Mouse (Mus musculus) kidney, postnatal 0 days (tissue): Measurements from ENCODE around the gene Ryr3. TPM values are rescaled to one million over a fixed set of nuclear protein-coding genes. Genes with fewer than 3 reads are reported as not detected.

Source experiments
- ATAC-seq: fragments of 200-750 bp; cut with Nextera tagmentation; replicated peaks from 2 replicates; pipeline ENCODE4 v1.8.0; 2017; ENCODE audit warnings: low read depth, moderate number of reproducible peaks, moderate TSS enrichment, moderate library complexity; ENCODE audit not compliant: low FRiP score
- DNase-seq: peaks from one replicate; pipeline ENCODE4 v3.0.0-alpha.2; 2016; ENCODE audit warnings: low spot score
- H3K27ac ChIP-seq: fragments of 300-500 bp; sonication (generic); 2 replicates; pipeline ENCODE4 v1.5.1; 2014; ENCODE audit warnings: mild to moderate bottlenecking
- H3K27me3 ChIP-seq: fragments of 300-500 bp; sonication (generic); 2 replicates; pipeline ENCODE4 v1.6.1; 2014; ENCODE audit warnings: low read length, mixed read lengths; ENCODE audit not compliant: insufficient read depth
- H3K36me3 ChIP-seq: fragments of 300-500 bp; sonication (generic); 2 replicates; pipeline ENCODE4 v1.6.1; 2014; ENCODE audit warnings: low read length, mixed read lengths; ENCODE audit not compliant: insufficient read depth
- H3K4me1 ChIP-seq: fragments of 300-500 bp; sonication (generic); replicated peaks from 2 replicates; pipeline ENCODE4 v1.6.1; 2014; ENCODE audit warnings: antibody characterized with exemption, low read length, mixed read lengths; ENCODE audit not compliant: insufficient read depth
- H3K4me2 ChIP-seq: fragments of 300-500 bp; sonication (generic); 2 replicates; pipeline ENCODE4 v1.6.1; 2014; ENCODE audit warnings: mild to moderate bottlenecking, low read length, moderate library complexity, mixed read lengths
- H3K4me3 ChIP-seq: fragments of 300-500 bp; sonication (generic); replicated peaks from 2 replicates; pipeline ENCODE4 v1.5.1; 2014; ENCODE audit warnings: low read depth, low read length
- H3K9ac ChIP-seq: fragments of 300-500 bp; sonication (generic); 2 replicates; pipeline ENCODE4 v1.6.1; 2014; ENCODE audit warnings: low read depth, low read length
- H3K9me3 ChIP-seq: fragments of 300-500 bp; sonication (generic); replicated peaks from 2 replicates; pipeline ENCODE4 v1.6.1; 2016; ENCODE audit warnings: low read length, inconsistent platforms, mixed read lengths
- CTCF ChIP-seq: IDR thresholded peaks from 2 replicates; pipeline ENCODE4 v1.5.1; 2016; ENCODE audit warnings: antibody characterized with exemption, low read depth, mild to moderate bottlenecking, moderate library complexity
- WGBS: fragments of 180-500 bp; shearing (Covaris S2); extraction: QIAGEN DNeasy Blood & Tissue Kit; methylation state at CpG from one replicate; pipeline ENCODE4 v1.1.7; 2014; 5-methylcytosine and 5-hydroxymethylcytosine counted together
- polyA plus RNA-seq: library from polyadenylated mRNA; unstranded; fragments of >200 nt; fragmentation: Nextera tagmentation; extraction: Ambion mirVana; gene quantifications from 2 replicates; pipeline ENCODE4 v1.2.1, GENCODE M21; 2015

Ryr3 gene
- polyA plus RNA-seq, 1 experiment from 2014 or later = 0.22 TPM

GRCm38 (mm10) chr2:112630669-112631068 is 586.2 kb downstream of the Ryr3 start:
- Histone ChIP-seq H3K4me3 (no peak overlapping the region), H3K4me2 (no peak overlapping the region), H3K27ac (no peak overlapping the region), H3K9ac (no peak overlapping the region), H3K9me3 (no peaks in the 10 kb centered on the region), H3K27me3 (no peaks in the 10 kb centered on the region), H3K4me1 (no peaks in the 10 kb centered on the region), H3K36me3 (no peaks in the 10 kb centered on the region)
- peak; percentile 46 for DNase-seq
- no peak for ATAC-seq
- WGBS = 40% methylated on average over 11 of the region's 11 CpGs
- TF ChIP-seq CTCF = no peak

GRCm38 (mm10) chr2:112625156-112625555 is 591.7 kb downstream of the Ryr3 start:
- 89% methylated on average over 3 of the region's 3 CpGs for WGBS
- Histone ChIP-seq H3K4me1 (no peaks in the 10 kb centered on the region), H3K27me3 (no peaks in the 10 kb centered on the region), H3K27ac (no peak overlapping the region), H3K9ac (no peak overlapping the region), H3K4me3 (no peak overlapping the region), H3K4me2 (no peak overlapping the region), H3K36me3 (no peaks in the 10 kb centered on the region), H3K9me3 (no peaks in the 10 kb centered on the region)
- no peak for TF ChIP-seq CTCF
- no peak for ATAC-seq
- DNase-seq = no peak

DNA sequence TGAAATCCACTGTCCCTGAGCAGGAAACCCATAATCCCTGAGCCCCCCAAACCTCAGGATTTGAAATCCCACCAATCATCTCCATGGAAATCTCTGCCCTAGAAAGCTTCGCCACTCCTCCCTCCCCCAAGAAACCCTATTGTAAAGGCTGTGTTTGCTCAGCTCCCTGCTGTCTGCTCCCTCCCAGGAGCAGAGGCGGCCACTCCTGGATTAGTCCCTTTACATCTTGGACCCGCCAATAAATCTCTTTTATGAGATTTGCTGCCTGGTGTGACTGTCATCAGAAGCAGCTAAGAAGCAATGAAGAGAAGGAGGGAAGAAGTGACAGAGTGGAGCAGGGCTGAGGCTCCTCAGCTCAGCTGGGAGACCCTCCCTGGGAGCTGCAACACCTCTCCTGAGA is 599.7 kb downstream of the Ryr3 start:
- Histone ChIP-seq H3K9ac (no peak overlapping the region), H3K4me1 (no peaks in the 10 kb centered on the region), H3K4me3 (no peak overlapping the region), H3K36me3 (no peaks in the 10 kb centered on the region), H3K4me2 (no peak overlapping the region), H3K27me3 (no peaks in the 10 kb centered on the region), H3K9me3 (no peaks in the 10 kb centered on the region), H3K27ac (no peak overlapping the region)
- 22% methylated on average over 3 of the region's 3 CpGs for WGBS
- no peak for TF ChIP-seq CTCF
- ATAC-seq = peak; percentile 40; the same call in 1 of the 2 replicates
- peak; percentile 36 for DNase-seq

DNA sequence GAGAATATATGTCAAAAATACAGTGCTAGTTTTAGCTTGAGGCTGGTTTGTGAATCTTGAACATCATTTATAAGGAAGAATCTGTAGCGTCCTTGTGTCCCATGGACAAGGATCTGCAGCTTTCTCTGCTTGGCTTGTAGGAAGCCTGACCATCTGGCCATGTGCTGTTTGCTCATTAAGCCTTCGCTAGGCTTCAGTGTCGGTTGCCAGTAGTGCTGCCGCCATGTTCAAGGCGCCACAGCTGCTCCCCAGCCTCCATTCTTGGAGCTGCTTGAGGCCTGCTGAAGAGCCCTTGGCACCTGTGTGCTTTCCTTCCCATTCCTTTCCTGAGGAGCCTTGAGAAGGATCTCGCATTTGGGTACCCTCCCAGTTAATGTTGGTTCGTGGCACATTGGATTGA is 602.5 kb downstream of the Ryr3 start:
- Histone ChIP-seq H3K27ac (no peak overlapping the region), H3K27me3 (no peaks in the 10 kb centered on the region), H3K36me3 (no peaks in the 10 kb centered on the region), H3K4me2 (no peak overlapping the region), H3K4me1 (no peaks in the 10 kb centered on the region), H3K4me3 (no peak overlapping the region), H3K9ac (no peak overlapping the region), H3K9me3 (no peaks in the 10 kb centered on the region)
- TF ChIP-seq CTCF = no peak
- ATAC-seq (no peak), DNase-seq (no peak)
- WGBS = 89% methylated on average over 7 of the region's 7 CpGs

GRCm38 (mm10) chr2:112612628-112613027 is 604.3 kb downstream of the Ryr3 start:
- Histone ChIP-seq H3K36me3 (no peaks in the 10 kb centered on the region), H3K4me3 (no peak overlapping the region), H3K4me2 (no peak overlapping the region), H3K4me1 (no peaks in the 10 kb centered on the region), H3K9me3 (no peaks in the 10 kb centered on the region), H3K27me3 (no peaks in the 10 kb centered on the region), H3K9ac (no peak overlapping the region), H3K27ac (no peak overlapping the region)
- ATAC-seq = no peak
- 85% methylated on average over 3 of the region's 3 CpGs for WGBS
- TF ChIP-seq CTCF = peak; percentile 44; the same call in 1 of the 2 replicates
- no peak for DNase-seq

DNA sequence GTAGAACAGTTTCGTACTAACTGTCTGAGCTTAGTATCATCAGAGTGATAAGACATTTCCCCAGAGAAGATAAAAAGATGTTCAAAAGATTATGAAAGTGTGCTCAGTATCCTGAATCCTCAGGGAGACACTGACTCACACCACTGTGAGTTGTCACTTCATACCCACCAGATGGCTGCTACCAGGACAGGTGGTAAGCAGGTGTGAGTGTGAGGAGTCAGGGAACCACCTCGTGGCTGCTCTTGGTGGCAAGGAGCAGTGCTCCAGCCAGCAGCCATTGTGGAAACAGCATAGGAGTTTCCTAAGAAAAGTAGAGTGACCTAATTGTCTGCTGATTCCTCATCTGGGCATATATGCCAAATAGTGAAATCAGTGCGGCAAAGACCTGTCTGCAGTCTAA is 610.4 kb downstream of the Ryr3 start:
- Histone ChIP-seq H3K4me2 (no peak overlapping the region), H3K27ac (no peak overlapping the region), H3K27me3 (no peaks in the 10 kb centered on the region), H3K4me3 (no peak overlapping the region), H3K4me1 (no peaks in the 10 kb centered on the region), H3K9ac (no peak overlapping the region), H3K9me3 (no peaks in the 10 kb centered on the region), H3K36me3 (no peaks in the 10 kb centered on the region)
- ATAC-seq = no peak
- 86% methylated on average over 3 of the region's 3 CpGs for WGBS
- no peak for TF ChIP-seq CTCF
- DNase-seq = no peak

GRCm38 (mm10) chr2:112602487-112602886 is 614.4 kb downstream of the Ryr3 start:
- WGBS = 60% methylated on average over 8 of the region's 8 CpGs
- no peak overlapping the region for H3K4me3 ChIP-seq
- no peak for TF ChIP-seq CTCF

More at GRCm38 (mm10) chr2:112602487-112602886, 614.4 kb downstream of the Ryr3 start:
- H3K4me1 ChIP-seq = no peaks in the 10 kb centered on the region
- no peak overlapping the region for H3K27ac ChIP-seq
- H3K36me3 ChIP-seq = no peaks in the 10 kb centered on the region
- no peaks in the 10 kb centered on the region for H3K27me3 ChIP-seq
- ATAC-seq (no peak), DNase-seq (no peak)
- no peak overlapping the region for H3K4me2 ChIP-seq
- H3K9me3 ChIP-seq = no peaks in the 10 kb centered on the region
- no peak overlapping the region for H3K9ac ChIP-seq
